Mouse (Mus musculus) induced T-regulatory cell, adult 2 months (primary cell): Measurements from ENCODE around the gene Muc2.

Experiments
- DNase-seq: peaks from one replicate; pipeline ENCODE4 v3.0.0-alpha.2; 2012; ENCODE audit warnings: low read depth

Muc2 gene

GRCm38 (mm10) chr7:141770521-141770920 lies 80.4 kb downstream of the Muc2 start:
- DNase-seq = no peak

GRCm38 (mm10) chr7:141770988-141771387 lies 80.8 kb downstream of the Muc2 start:
- no peak for DNase-seq

- no peak for DNase-seq
Observed at GRCm38 (mm10) chr7:141772058-141772557, 82.0 kb downstream of the Muc2 start.

- DNase-seq = no peak
Observed at GRCm38 (mm10) chr7:141774855-141775254, 84.7 kb downstream of the Muc2 start.

GRCm38 (mm10) chr7:141776199-141776598 lies 86.1 kb downstream of the Muc2 start:
- DNase-seq = no peak

GRCm38 (mm10) chr7:141788677-141789452 lies 98.7 kb downstream of the Muc2 start, which contains the start of gene Muc5ac:
TSS of gene Muc5ac (plus strand) at chr7:141788972.
- no peak for DNase-seq

- DNase-seq = no peak
Observed at GRCm38 (mm10) chr7:141794251-141794650, 104.1 kb downstream of the Muc2 start.

- DNase-seq = no peak
Observed at GRCm38 (mm10) chr7:141803206-141803605, 113.1 kb downstream of the Muc2 start.
